Mouse (Mus musculus): ENCODE results near the gene Ppp1r13b. TPM values are rescaled to one million over a fixed set of nuclear protein-coding genes. Genes with fewer than 3 reads are reported as not detected.
A peak's percentile ranks its signal among the peaks of the same experiment; 100 is the strongest.

The Ppp1r13b gene
- total and polyA plus RNA-seq, 3 experiments: 19.7 to 41.7 (median 28.1) TPM

DNA sequence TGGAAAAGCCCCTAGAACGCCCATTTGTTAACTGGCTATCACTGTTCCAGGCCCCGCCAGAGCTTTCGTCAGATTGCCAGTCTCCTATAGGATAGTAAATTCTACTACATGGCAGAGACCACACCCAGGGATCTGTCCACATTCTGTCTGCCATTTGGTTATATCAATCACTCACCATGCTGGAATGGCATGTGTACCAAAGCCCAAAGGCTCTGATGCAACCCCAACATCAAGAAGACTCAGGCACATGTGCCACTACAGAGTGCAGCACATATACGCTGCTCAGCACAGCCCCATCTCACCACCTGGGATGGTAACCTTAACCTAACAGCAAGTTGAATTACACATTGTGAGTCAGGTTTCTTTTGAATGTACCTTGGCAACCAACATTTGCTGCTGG is 62.0 kb downstream of the Ppp1r13b start:
- no peak for DNase-seq (ENCODE audit: low spot score)
- Histone ChIP-seq H3K4me3 (ENCODE audit: low read depth, low read length) (no peak overlapping the region), H3K4me1 (ENCODE audit: insufficient read depth, low read depth, low read length) (peaks cover 24% of the 10 kb centered on the region), H3K27me3 (ENCODE audit: insufficient read depth, low read length) (no peaks in the 10 kb centered on the region), H3K9me3 (replicated peaks) (peaks cover 4% of the 10 kb centered on the region; the same call in 1 of the 2 replicates), H3K36me3 (replicated peaks) (peaks cover 71% of the 10 kb centered on the region)
- no peak for TF ChIP-seq TAL1 (conservative IDR thresholded peaks at IDR 0.05; ENCODE audit: low read depth, low read length)
- no peak for TF ChIP-seq GATA1 (IDR thresholded peaks at IDR 0.05; ENCODE audit: borderline replicate concordance, low read length)
- no peak for TF ChIP-seq POLR2AphosphoS5 (IDR thresholded peaks at IDR 0.05; ENCODE audit: insufficient replicate concordance, low read depth, low read length)
- no peak for TF ChIP-seq CTCF (IDR thresholded peaks at IDR 0.05; ENCODE audit: low read depth, low read length)
- TF ChIP-seq GATA2 (IDR thresholded peaks at IDR 0.05; ENCODE audit: borderline replicate concordance, low read depth, low read length): no peak
- no peak for ATAC-seq (ENCODE audit: extremely low read depth, insufficient number of reproducible peaks, low FRiP score, poor library complexity, severe bottlenecking)

DNA sequence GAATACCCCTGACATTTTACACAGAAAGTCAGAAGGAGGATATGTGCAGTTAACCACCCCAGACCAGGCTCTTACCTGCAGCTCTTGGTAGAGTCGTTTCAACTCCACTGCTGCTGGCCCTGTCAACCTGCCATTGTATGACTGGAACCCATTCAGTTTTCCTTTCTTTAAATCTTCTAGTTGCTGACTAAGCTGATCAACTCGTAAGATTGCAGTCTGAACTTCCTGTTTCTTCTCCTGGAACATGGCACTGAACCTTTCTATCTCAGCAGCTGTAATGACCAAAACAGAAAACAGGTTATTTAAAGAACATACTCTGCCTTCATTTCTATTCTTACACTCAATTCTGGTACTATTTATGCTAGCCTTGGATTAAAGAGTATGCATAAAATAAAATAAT is 64.4 kb downstream of the Ppp1r13b start:
- Histone ChIP-seq H3K9me3 (replicated peaks) (no peaks in the 10 kb centered on the region), H3K36me3 (replicated peaks) (peaks cover 82% of the 10 kb centered on the region), H3K27me3 (ENCODE audit: insufficient read depth, low read length) (no peaks in the 10 kb centered on the region), H3K4me1 (ENCODE audit: insufficient read depth, low read depth, low read length) (peaks cover 21% of the 10 kb centered on the region), H3K4me3 (ENCODE audit: low read depth, low read length) (no peak overlapping the region)
- TF ChIP-seq GATA1 (IDR thresholded peaks at IDR 0.05; ENCODE audit: borderline replicate concordance, low read length) (no peak), CTCF (IDR thresholded peaks at IDR 0.05; ENCODE audit: low read depth, low read length) (no peak), GATA2 (IDR thresholded peaks at IDR 0.05; ENCODE audit: borderline replicate concordance, low read depth, low read length) (no peak), POLR2AphosphoS5 (IDR thresholded peaks at IDR 0.05; ENCODE audit: insufficient replicate concordance, low read depth, low read length) (no peak), TAL1 (conservative IDR thresholded peaks at IDR 0.05; ENCODE audit: low read depth, low read length) (no peak)
- DNase-seq (ENCODE audit: low spot score) (no peak), ATAC-seq (ENCODE audit: extremely low read depth, insufficient number of reproducible peaks, low FRiP score, poor library complexity, severe bottlenecking) (peak; percentile 61; the same call in 1 of the 2 replicates)

- Histone ChIP-seq H3K4me3 (ENCODE audit: low read depth, low read length) (no peak overlapping the region), H3K4me1 (ENCODE audit: insufficient read depth, low read depth, low read length) (peaks cover 20% of the 10 kb centered on the region), H3K9me3 (replicated peaks) (no peaks in the 10 kb centered on the region), H3K36me3 (replicated peaks) (peaks cover 84% of the 10 kb centered on the region), H3K27me3 (ENCODE audit: insufficient read depth, low read length) (no peaks in the 10 kb centered on the region)
- TF ChIP-seq TAL1 (conservative IDR thresholded peaks at IDR 0.05; ENCODE audit: low read depth, low read length) (no peak), POLR2AphosphoS5 (IDR thresholded peaks at IDR 0.05; ENCODE audit: insufficient replicate concordance, low read depth, low read length) (no peak), GATA1 (IDR thresholded peaks at IDR 0.05; ENCODE audit: borderline replicate concordance, low read length) (no peak), CTCF (IDR thresholded peaks at IDR 0.05; ENCODE audit: low read depth, low read length) (no peak)
- ATAC-seq (ENCODE audit: extremely low read depth, insufficient number of reproducible peaks, low FRiP score, poor library complexity, severe bottlenecking) (no peak), DNase-seq (ENCODE audit: low spot score) (no peak)
These were observed 65.1 kb downstream of the Ppp1r13b start for GRCm38 (mm10) chr12:111842565-111843433.

GRCm38 (mm10) chr12:111833457-111833856 is 74.5 kb downstream of the Ppp1r13b start:
- Histone ChIP-seq H3K4me3 (ENCODE audit: low read depth, low read length) (no peak overlapping the region), H3K9me3 (replicated peaks) (no peaks in the 10 kb centered on the region), H3K36me3 (replicated peaks) (peaks cover 100% of the 10 kb centered on the region), H3K4me1 (ENCODE audit: insufficient read depth, low read depth, low read length) (peaks cover 18% of the 10 kb centered on the region), H3K27me3 (ENCODE audit: insufficient read depth, low read length) (no peaks in the 10 kb centered on the region)
- ATAC-seq (ENCODE audit: extremely low read depth, insufficient number of reproducible peaks, low FRiP score, poor library complexity, severe bottlenecking): no peak
- TF ChIP-seq POLR2AphosphoS5 (IDR thresholded peaks at IDR 0.05; ENCODE audit: insufficient replicate concordance, low read depth, low read length) (no peak), GATA2 (IDR thresholded peaks at IDR 0.05; ENCODE audit: borderline replicate concordance, low read depth, low read length) (no peak), TAL1 (conservative IDR thresholded peaks at IDR 0.05; ENCODE audit: low read depth, low read length) (no peak), CTCF (IDR thresholded peaks at IDR 0.05; ENCODE audit: low read depth, low read length) (no peak), GATA1 (IDR thresholded peaks at IDR 0.05; ENCODE audit: borderline replicate concordance, low read length) (no peak)
- no peak for DNase-seq (ENCODE audit: low spot score)

- TF ChIP-seq GATA1 (IDR thresholded peaks at IDR 0.05; ENCODE audit: borderline replicate concordance, low read length) (no peak), POLR2AphosphoS5 (IDR thresholded peaks at IDR 0.05; ENCODE audit: insufficient replicate concordance, low read depth, low read length) (no peak), TAL1 (conservative IDR thresholded peaks at IDR 0.05; ENCODE audit: low read depth, low read length) (no peak), GATA2 (IDR thresholded peaks at IDR 0.05; ENCODE audit: borderline replicate concordance, low read depth, low read length) (no peak), CTCF (IDR thresholded peaks at IDR 0.05; ENCODE audit: low read depth, low read length) (no peak)
- Histone ChIP-seq H3K36me3 (replicated peaks) (peaks cover 100% of the 10 kb centered on the region), H3K4me3 (ENCODE audit: low read depth, low read length) (no peak overlapping the region), H3K27me3 (ENCODE audit: insufficient read depth, low read length) (no peaks in the 10 kb centered on the region), H3K9me3 (replicated peaks) (no peaks in the 10 kb centered on the region), H3K4me1 (ENCODE audit: insufficient read depth, low read depth, low read length) (peaks cover 18% of the 10 kb centered on the region)
- DNase-seq (ENCODE audit: low spot score) (no peak), ATAC-seq (ENCODE audit: extremely low read depth, insufficient number of reproducible peaks, low FRiP score, poor library complexity, severe bottlenecking) (no peak)
These were observed 75.3 kb downstream of the Ppp1r13b start for GRCm38 (mm10) chr12:111832643-111833042.

GRCm38 (mm10) chr12:111830375-111830774 is 77.5 kb downstream of the Ppp1r13b start:
- Histone ChIP-seq H3K4me1 (ENCODE audit: insufficient read depth, low read depth, low read length) (peaks cover 21% of the 10 kb centered on the region), H3K27me3 (ENCODE audit: insufficient read depth, low read length) (no peaks in the 10 kb centered on the region), H3K4me3 (ENCODE audit: low read depth, low read length) (no peak overlapping the region), H3K9me3 (replicated peaks) (no peaks in the 10 kb centered on the region), H3K36me3 (replicated peaks) (peaks cover 100% of the 10 kb centered on the region)
- no peak for DNase-seq (ENCODE audit: low spot score)
- ATAC-seq (ENCODE audit: extremely low read depth, insufficient number of reproducible peaks, low FRiP score, poor library complexity, severe bottlenecking): 0 out of 2 replicates have a peak, but pooled peaks have one; percentile 45
- TF ChIP-seq GATA2 (IDR thresholded peaks at IDR 0.05; ENCODE audit: borderline replicate concordance, low read depth, low read length) (no peak), POLR2AphosphoS5 (IDR thresholded peaks at IDR 0.05; ENCODE audit: insufficient replicate concordance, low read depth, low read length) (no peak), TAL1 (conservative IDR thresholded peaks at IDR 0.05; ENCODE audit: low read depth, low read length) (no peak), GATA1 (IDR thresholded peaks at IDR 0.05; ENCODE audit: borderline replicate concordance, low read length) (no peak), CTCF (IDR thresholded peaks at IDR 0.05; ENCODE audit: low read depth, low read length) (no peak)
